Mouse (Mus musculus) lung, adult 2 months (tissue): ENCODE data around the gene Unc5a.

Experiments used
- CTCF ChIP-seq: fragments of 200-500 bp; IDR thresholded peaks from 2 replicates; pipeline ENCODE4 v1.5.1; 2011; ENCODE audit warnings: mild to moderate bottlenecking, low read length, control low read depth; ENCODE audit not compliant: insufficient read depth
- POLR2A ChIP-seq: fragments of 200-500 bp; IDR thresholded peaks from 2 replicates; pipeline ENCODE4 v1.6.1; 2011; ENCODE audit warnings: low read depth, mild to moderate bottlenecking, control low read depth, low read length, borderline replicate concordance; ENCODE audit errors: extremely low read depth

- TF ChIP-seq CTCF (no peak), POLR2A (no peak)
These were observed 920 bp downstream of the Unc5a start for GRCm38 (mm10) chr13:54950131-54950530.
